Mouse (Mus musculus): ENCODE data around the gene Ddit4.

GRCm38 (mm10) chr10:59953564-59954039 is 2.0 kb upstream of the Ddit4 start:
- no peak for TF ChIP-seq CTCF (IDR thresholded peaks at IDR 0.05)
- TF ChIP-seq EP300 (IDR thresholded peaks at IDR 0.05): no peak

All from lung, postnatal 0 days (tissue).